Mouse (Mus musculus): Measurements from ENCODE around the gene Sh3kbp1. TPM values are rescaled to one million over a fixed set of nuclear protein-coding genes. Genes with fewer than 3 reads are reported as not detected.
A peak's percentile ranks its signal among the peaks of the same experiment; 100 is the strongest.

The Sh3kbp1 gene
- polyA plus RNA-seq, 2 experiments from 2014 or later: 330 to 401 TPM

GRCm38 (mm10) chrX:159932027-159932426 is 305.0 kb downstream of the Sh3kbp1 start:
- no peak for ATAC-seq

GRCm38 (mm10) chrX:159942569-159942968 is 315.5 kb downstream of the Sh3kbp1 start:
- ATAC-seq: no peak

GRCm38 (mm10) chrX:159943586-159943985 is 316.5 kb downstream of the Sh3kbp1 start:
- no peak for ATAC-seq

GRCm38 (mm10) chrX:159953546-159954429 is 326.7 kb downstream of the Sh3kbp1 start:
- ATAC-seq: no peak

- no peak for ATAC-seq
Observed at GRCm38 (mm10) chrX:159954430-159954779, 327.3 kb downstream of the Sh3kbp1 start.

GRCm38 (mm10) chrX:159955433-159955832 is 328.4 kb downstream of the Sh3kbp1 start:
- no peak for ATAC-seq

GRCm38 (mm10) chrX:159961385-159961784 is 334.3 kb downstream of the Sh3kbp1 start:
- no peak for ATAC-seq

GRCm38 (mm10) chrX:159963273-159963672 is 336.2 kb downstream of the Sh3kbp1 start:
- ATAC-seq: peak; percentile 74

- no peak for ATAC-seq
Observed at GRCm38 (mm10) chrX:159963925-159964324, 336.9 kb downstream of the Sh3kbp1 start.

GRCm38 (mm10) chrX:159969025-159969424 is 342.0 kb downstream of the Sh3kbp1 start:
- ATAC-seq: no peak

GRCm38 (mm10) chrX:159971091-159971779 is 344.2 kb downstream of the Sh3kbp1 start:
- ATAC-seq: no peak

GRCm38 (mm10) chrX:159973730-159974129 is 346.7 kb downstream of the Sh3kbp1 start:
- ATAC-seq: no peak

- no peak for ATAC-seq
Observed at GRCm38 (mm10) chrX:159976243-159976642, 349.2 kb downstream of the Sh3kbp1 start.

- peak; percentile 76 for ATAC-seq
Observed at GRCm38 (mm10) chrX:159988002-159988960, 361.2 kb downstream of the Sh3kbp1 start, which contains the start of gene Map3k15. Gene Map3k15, plus strand, starts transcription at chrX:159988433.

GRCm38 (mm10) chrX:159995808-159996207 is 368.7 kb downstream of the Sh3kbp1 start:
- ATAC-seq: no peak

Other genes with a start within 250 kb of the Sh3kbp1 start
- not detected for gene Map7d2, start 212.7 kb upstream of the Sh3kbp1 start, polyA plus RNA-seq (2017; shearing (Covaris generic))
- gene Bclaf3, start 100.6 kb upstream of the Sh3kbp1 start, polyA plus RNA-seq (2017; shearing (Covaris generic)): 10 to 100 TPM; 44.9 to 53.6 TPM